In the genomic region with DNA sequence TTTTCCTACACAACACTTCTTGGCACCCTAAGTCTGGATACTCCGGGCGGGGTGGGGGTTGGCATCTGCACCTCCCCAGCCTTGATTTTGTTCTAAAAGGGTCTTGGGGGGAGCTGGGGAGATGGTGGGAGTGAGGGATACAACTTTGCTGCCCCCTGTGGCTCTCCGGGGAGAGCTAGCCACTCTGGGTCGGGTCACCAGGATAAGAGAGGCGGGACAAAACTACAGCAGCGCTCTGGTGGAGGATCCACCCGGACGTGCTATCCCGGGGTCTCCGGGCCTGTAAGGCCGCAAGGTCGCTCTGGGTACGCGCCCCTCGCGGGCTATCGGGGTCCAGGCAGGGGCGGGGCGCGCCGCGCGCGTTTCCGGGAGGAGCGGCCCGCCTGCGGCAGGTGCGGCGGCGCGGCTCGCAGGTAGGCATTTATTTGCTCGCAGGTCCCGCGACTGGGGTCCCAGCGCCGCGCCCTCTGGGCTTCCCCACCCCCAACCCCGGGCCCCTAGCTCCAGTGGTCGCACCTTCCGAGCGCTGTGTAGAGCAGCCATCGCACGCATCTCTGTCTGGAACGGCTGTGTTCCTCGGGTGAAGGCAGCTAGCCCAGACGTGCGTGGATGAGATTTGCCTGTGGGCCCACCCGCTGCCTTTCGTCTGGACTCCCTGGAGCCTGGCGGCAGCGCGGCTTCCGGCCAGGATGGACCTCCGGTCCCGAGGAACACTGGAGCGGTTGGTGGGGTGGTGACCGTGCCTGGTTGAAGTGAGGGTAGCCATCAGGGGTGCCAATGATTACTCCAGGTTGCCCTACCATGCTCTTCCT, we compare ENCODE assay signal across 8 mouse cellular contexts. TPM values are rescaled to one million over a fixed set of nuclear protein-coding genes. Genes with fewer than 3 reads are reported as not detected.
DNase-seq lines count a peak whose midpoint lies in the region; ATAC-seq lines count a peak whose summit lies in the region.

No protein-coding gene starts in this region.

- peak overlapping the region; percentile 34; the same call in 1 of the 2 replicates for H3K9ac ChIP-seq in midbrain, embryonic 11.5 days (ENCODE audit: low read length)

- WGBS in midbrain, embryonic 11.5 days: 3% methylated on average over 52 of the region's 59 CpGs

- no peaks in the 10 kb centered on the region for H3K9me3 ChIP-seq in midbrain, embryonic 11.5 days (ENCODE audit: control insufficient read depth, low read length)

- DNase-seq in gastrocnemius, postnatal 10 days: peak; percentile 43
- DNase-seq in gastrocnemius, postnatal 4 days (ENCODE audit: low spot score in 2 of 2): no peak
- DNase-seq in adrenal gland, adult 8-10 months: peak; percentile 23
- peak; percentile 37 to 62 for DNase-seq in heart, adult 9 months (ENCODE audit: low spot score in 2 of 2)
- peak; percentile 61 to 71 for DNase-seq in kidney, postnatal 4 days
- DNase-seq in midbrain, embryonic 11.5 days (ENCODE audit: low spot score, missing footprints): peak; percentile 86
- DNase-seq in right cerebral cortex, postnatal 36 days (ENCODE audit: low spot score in 2 of 2): no peak
- DNase-seq in layer of hippocampus, adult 9-10 months (ENCODE audit: low spot score): no peak

- H3K4me2 ChIP-seq in midbrain, embryonic 11.5 days: peak overlapping the region; percentile 43

- peaks cover 67% of the 10 kb centered on the region for H3K27me3 ChIP-seq in midbrain, embryonic 11.5 days (ENCODE audit: control insufficient read depth, insufficient read depth, low read length)

- H3K4me1 ChIP-seq in midbrain, embryonic 11.5 days (ENCODE audit: control insufficient read depth, insufficient read depth, low read length): peaks cover 10% of the 10 kb centered on the region

- H3K4me3 ChIP-seq in midbrain, embryonic 11.5 days (ENCODE audit: low read depth, low read length): peak overlapping the region; percentile 35

- ATAC-seq in midbrain, embryonic 11.5 days (ENCODE audit: low FRiP score): no peak

- H3K36me3 ChIP-seq in midbrain, embryonic 11.5 days (ENCODE audit: control insufficient read depth, insufficient read depth, low read length): no peaks in the 10 kb centered on the region

- H3K27ac ChIP-seq in midbrain, embryonic 11.5 days (ENCODE audit: low read depth, low read length): no peak overlapping the region

RNA-seq across cellular contexts. Expression of gene Cracr2b, which starts 0.8 kb away (rescaled TPM):
- 1 to 10 TPM; 8.6 to 9.9 TPM for total RNA-seq in gastrocnemius, postnatal 10 days (2021)
- 1 to 10 TPM; 8.9 to 9.3 TPM for total RNA-seq in gastrocnemius, postnatal 4 days (2021)
- total RNA-seq in adrenal gland, adult 8-10 months (2022): 10 to 100 TPM; 11.7 to 21.1 (median 18.7) TPM
- 2.7 and 5.3 TPM in 2 replicates for polyA plus RNA-seq in midbrain, embryonic 11.5 days (2014; fragmentation: Nextera tagmentation; extraction: Ambion mirVana)

RNA-seq across cellular contexts. Expression of gene Cd151, which starts 5.5 kb away (rescaled TPM):
- 10 to 100 TPM; 77.7 to 88.5 TPM for total RNA-seq in gastrocnemius, postnatal 10 days (2021)
- 10 to 100 TPM; 87.2 to 88.8 TPM for total RNA-seq in gastrocnemius, postnatal 4 days (2021)
- 100 to 1,000 TPM; 323 to 455 (median 409) TPM for total RNA-seq in adrenal gland, adult 8-10 months (2022)
- 32.5 and 36.6 TPM in 2 replicates for polyA plus RNA-seq in midbrain, embryonic 11.5 days (2014; fragmentation: Nextera tagmentation; extraction: Ambion mirVana)

RNA-seq across cellular contexts. Expression of gene Pnpla2, which starts 6.7 kb away (rescaled TPM):
- 100 to 1,000 TPM; 119 to 151 TPM for total RNA-seq in gastrocnemius, postnatal 10 days (2021)
- 100 to 1,000 TPM in 1 of 2 experiments, 10 to 100 TPM in 1; 98.6 to 133 TPM for total RNA-seq in gastrocnemius, postnatal 4 days (2021)
- 100 to 1,000 TPM; 256 to 532 (median 452) TPM for total RNA-seq in adrenal gland, adult 8-10 months (2022)
- 12.7 and 14.0 TPM in 2 replicates for polyA plus RNA-seq in midbrain, embryonic 11.5 days (2014; fragmentation: Nextera tagmentation; extraction: Ambion mirVana)

RNA-seq across cellular contexts. Expression of gene Polr2l, which starts 13.2 kb away (rescaled TPM):
- 10 to 100 TPM; 43.4 to 49.0 TPM for total RNA-seq in gastrocnemius, postnatal 10 days (2021)
- 10 to 100 TPM; 35.3 to 35.9 TPM for total RNA-seq in gastrocnemius, postnatal 4 days (2021)
- total RNA-seq in adrenal gland, adult 8-10 months (2022): 100 to 1,000 TPM in 3 of 4 experiments, 10 to 100 TPM in 1; 99.4 to 147 (median 129) TPM
- polyA plus RNA-seq in midbrain, embryonic 11.5 days (2014; fragmentation: Nextera tagmentation; extraction: Ambion mirVana): 63.5 and 74.2 TPM in 2 replicates

RNA-seq across cellular contexts. Expression of gene Tspan4, which starts 13.3 kb away (rescaled TPM):
- total RNA-seq in gastrocnemius, postnatal 10 days (2021): 10 to 100 TPM; 18.6 to 21.0 TPM
- total RNA-seq in gastrocnemius, postnatal 4 days (2021): 10 to 100 TPM; 19.6 to 19.7 TPM
- 100 to 1,000 TPM in 2 of 4 experiments, 10 to 100 TPM in 2; 89.1 to 191 (median 124) TPM for total RNA-seq in adrenal gland, adult 8-10 months (2022)
- 26.9 and 28.6 TPM in 2 replicates for polyA plus RNA-seq in midbrain, embryonic 11.5 days (2014; fragmentation: Nextera tagmentation; extraction: Ambion mirVana)

Comparison
In these comparisons a context has a peak if more than half of its experiments do, and no peak if none do; other contexts are left out.
1. DNase-seq: peak in gastrocnemius, postnatal 10 days (single experiment), adrenal gland, adult 8-10 months (single experiment), heart, adult 9 months (2 of 2), kidney, postnatal 4 days (2 of 2) and midbrain, embryonic 11.5 days (single experiment); none in gastrocnemius, postnatal 4 days (0 of 2), right cerebral cortex, postnatal 36 days (0 of 2) and layer of hippocampus, adult 9-10 months (single experiment).